Comparison of ENCODE assay signal across 25 mouse cellular contexts in genomic region chr11:93807205-93807604, GRCm38 (mm10).
"Had no signal": no experiment of that assay in that cellular context is flagged by ENCODE, and none has a peak within 500 bp of the region (broad histone marks: within the 10 kb centered on the region; RNA-seq: fewer than 3 reads in every experiment).

No protein-coding gene starts in this region.

- H3K9me3 ChIP-seq: heart, embryonic 10.5 days; heart, embryonic 12.5 days; hindbrain, embryonic 13.5 days; hindbrain, embryonic 15.5 days; kidney, embryonic 15.5 days; limb, embryonic 10.5 days; limb, embryonic 12.5 days; liver, embryonic 13.5 days had no signal

- H3K4me2 ChIP-seq: heart, embryonic 12.5 days; hindbrain, embryonic 13.5 days; hindbrain, embryonic 15.5 days; kidney, embryonic 15.5 days; limb, embryonic 12.5 days; liver, embryonic 11.5 days; liver, embryonic 13.5 days had no signal

- ATAC-seq: hindbrain, postnatal 0 days; intestine, embryonic 16.5 days had no signal

- H3K9ac ChIP-seq: heart, embryonic 12.5 days; hindbrain, embryonic 13.5 days; hindbrain, embryonic 15.5 days; kidney, embryonic 15.5 days; limb, embryonic 12.5 days; liver, embryonic 13.5 days had no signal

- H3K4me3 ChIP-seq: heart, embryonic 10.5 days; heart, embryonic 12.5 days; hindbrain, embryonic 13.5 days; hindbrain, embryonic 15.5 days; kidney, embryonic 15.5 days; layer of hippocampus, adult 2 months; left cerebral cortex, adult 2 months; limb, embryonic 10.5 days; limb, embryonic 12.5 days; liver, embryonic 13.5 days had no signal

- DNase-seq: gastrocnemius, postnatal 14 days; gastrocnemius, postnatal 36 days; heart, adult 18-20 months; heart, postnatal 10 days; heart, postnatal 36 days; kidney, adult 11 months; kidney, adult 2 months; kidney, adult 9 months; kidney, postnatal 10 days; kidney, postnatal 25 days; kidney, postnatal 4 days; liver; liver, embryonic 13.5 days had no signal

- H3K4me1 ChIP-seq: heart, embryonic 10.5 days; heart, embryonic 12.5 days; hindbrain, embryonic 13.5 days; hindbrain, embryonic 15.5 days; kidney, embryonic 15.5 days; limb, embryonic 10.5 days; liver, embryonic 13.5 days had no signal

- H3K36me3 ChIP-seq: heart, embryonic 10.5 days; heart, embryonic 12.5 days; hindbrain, embryonic 13.5 days; hindbrain, embryonic 15.5 days; kidney, embryonic 15.5 days; limb, embryonic 10.5 days; limb, embryonic 12.5 days; liver, embryonic 13.5 days had no signal

- H3K27ac ChIP-seq: heart, embryonic 10.5 days; hindbrain, embryonic 13.5 days; hindbrain, embryonic 15.5 days; hindbrain, postnatal 0 days; kidney, embryonic 15.5 days; layer of hippocampus, adult 2 months; left cerebral cortex, adult 2 months; limb, embryonic 10.5 days; limb, embryonic 12.5 days; liver, embryonic 13.5 days had no signal

- H3K27me3 ChIP-seq: heart, embryonic 12.5 days; hindbrain, embryonic 13.5 days; hindbrain, embryonic 15.5 days; kidney, embryonic 15.5 days; limb, embryonic 12.5 days; liver, embryonic 13.5 days had no signal
